Mouse (Mus musculus) neural tube, embryonic 13.5 days (tissue): ENCODE results near the gene Gpc5. TPM values are rescaled to one million over a fixed set of nuclear protein-coding genes. Genes with fewer than 3 reads are reported as not detected.
A peak's percentile ranks its signal among the peaks of the same experiment; 100 is the strongest.

Experiments
- ATAC-seq: fragments of 200-750 bp; cut with Nextera tagmentation; 2 replicates; pipeline ENCODE4 v1.8.0; 2017; ENCODE audit warnings: low read depth, mild to moderate bottlenecking, moderate TSS enrichment, moderate library complexity
- H3K27ac ChIP-seq: fragments of 300-500 bp; sonication (generic); replicated peaks from 2 replicates; pipeline ENCODE4 v1.5.1; 2015; ENCODE audit warnings: moderate library complexity, mild to moderate bottlenecking, inconsistent platforms
- H3K27me3 ChIP-seq: fragments of 300-500 bp; sonication (generic); 2 replicates; pipeline ENCODE4 v1.6.1; 2015; ENCODE audit warnings: mild to moderate bottlenecking, inconsistent platforms
- H3K36me3 ChIP-seq: fragments of 300-500 bp; sonication (generic); 2 replicates; pipeline ENCODE4 v1.6.1; 2015; ENCODE audit warnings: mild to moderate bottlenecking, inconsistent platforms
- H3K4me1 ChIP-seq: fragments of 300-500 bp; sonication (generic); replicated peaks from 2 replicates; pipeline ENCODE4 v1.6.1; 2015; ENCODE audit warnings: inconsistent platforms
- H3K4me2 ChIP-seq: fragments of 300-500 bp; sonication (generic); 2 replicates; pipeline ENCODE4 v1.6.1; 2015; ENCODE audit warnings: inconsistent platforms, mild to moderate bottlenecking, moderate library complexity
- H3K4me3 ChIP-seq: fragments of 300-500 bp; sonication (generic); 2 replicates; pipeline ENCODE4 v1.5.1; 2015; ENCODE audit warnings: mild to moderate bottlenecking, inconsistent platforms
- H3K9ac ChIP-seq: fragments of 300-500 bp; sonication (generic); 2 replicates; pipeline ENCODE4 v1.6.1; 2015; ENCODE audit warnings: moderate library complexity, mild to moderate bottlenecking, inconsistent platforms
- H3K9me3 ChIP-seq: fragments of 300-500 bp; sonication (generic); 2 replicates; pipeline ENCODE4 v1.6.1; 2016; ENCODE audit warnings: inconsistent platforms
- WGBS: fragments of 180-500 bp; shearing (Covaris S2); methylation state at CpG from one replicate; pipeline ENCODE4 v1.1.7; 2015; 5-methylcytosine and 5-hydroxymethylcytosine counted together
- polyA plus RNA-seq: library from polyadenylated mRNA; unstranded; fragments of >200 nt; fragmentation: Nextera tagmentation; extraction: Ambion mirVana; gene quantifications from 2 replicates; pipeline ENCODE4 v1.2.1, GENCODE M21; 2015

The Gpc5 gene
- polyA plus RNA-seq, 1 experiment from 2014 or later = 7.1 TPM

DNA sequence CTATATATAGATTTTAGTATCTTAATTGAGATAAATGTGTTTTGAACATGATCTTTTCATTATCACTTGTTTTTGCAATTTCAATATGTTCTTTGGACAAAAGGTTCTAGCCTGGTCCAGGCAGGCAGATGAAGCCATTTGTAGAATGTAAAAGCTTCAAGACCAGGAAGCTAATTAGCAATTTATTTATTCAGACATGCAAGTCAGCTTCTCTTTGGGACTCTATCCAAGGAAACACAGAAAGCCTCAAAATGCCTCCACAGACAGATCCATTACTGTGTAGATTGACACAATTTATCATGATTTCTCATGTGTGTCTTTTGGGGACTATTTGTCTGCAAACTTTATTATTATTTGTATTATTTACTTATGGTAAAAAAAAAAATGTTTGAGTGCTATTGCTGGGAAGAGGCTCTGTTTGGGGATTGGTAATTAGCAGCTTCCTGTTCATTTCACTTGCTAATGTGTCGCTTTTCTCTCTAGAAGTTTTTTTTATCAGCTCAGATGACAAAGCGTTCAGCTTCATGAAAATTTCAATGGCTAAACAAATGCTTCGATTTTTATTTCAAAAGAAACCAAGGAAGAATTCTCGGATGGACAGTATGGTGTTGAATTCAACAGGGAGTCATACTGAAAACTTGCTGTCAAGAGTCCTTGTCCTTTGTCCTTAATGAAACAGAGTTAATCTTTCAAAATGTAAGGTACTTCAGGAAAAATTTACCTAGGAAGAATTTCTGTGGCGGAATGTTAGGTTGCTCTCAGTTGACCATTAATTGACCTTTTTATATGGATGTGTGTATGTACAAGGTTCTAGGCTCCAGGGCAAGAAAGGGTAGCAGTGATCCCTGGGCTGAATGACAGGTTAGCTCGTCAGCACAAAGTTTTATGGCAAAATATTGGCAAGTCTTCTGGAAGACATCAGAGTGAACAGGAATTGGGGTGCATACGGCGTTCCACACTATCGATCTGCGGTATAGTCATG is 353.1 kb downstream of the Gpc5 start:
- 0 out of 2 replicates have a peak overlapping the region, but pooled peaks have one; percentile 33 for H3K27ac ChIP-seq
- 76% methylated on average over 10 of the region's 10 CpGs for WGBS
- ATAC-seq = peak; percentile 27; the same call in 1 of the 2 replicates
- no peaks in the 10 kb centered on the region for H3K36me3 ChIP-seq
- no peaks in the 10 kb centered on the region for H3K9me3 ChIP-seq
- no peak overlapping the region for H3K9ac ChIP-seq
- no peak overlapping the region for H3K4me3 ChIP-seq
- 0 out of 2 replicates have a peak, but pooled peaks cover 3% of the 10 kb centered on the region for H3K4me1 ChIP-seq
- H3K4me2 ChIP-seq = no peak overlapping the region
- H3K27me3 ChIP-seq = no peaks in the 10 kb centered on the region

DNA sequence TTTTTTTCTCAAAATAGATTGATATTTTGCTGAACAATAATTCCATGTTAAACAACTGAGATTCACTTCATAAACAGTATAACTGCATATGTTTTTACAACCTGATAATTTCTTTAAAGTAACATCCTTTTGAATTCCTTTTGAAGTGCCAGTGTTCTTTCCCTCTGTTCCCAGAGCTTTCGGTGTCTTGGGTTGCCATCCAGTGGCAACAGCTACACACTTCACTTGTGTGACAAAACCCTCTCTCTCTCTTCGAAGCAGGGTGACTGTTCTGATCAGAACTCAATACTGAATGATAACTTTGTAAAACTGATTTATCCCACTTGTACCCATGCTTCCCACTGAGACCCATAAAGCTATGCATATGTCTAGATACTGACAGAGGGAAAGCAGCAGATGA is 358.9 kb downstream of the Gpc5 start:
- ATAC-seq = no peak
- H3K9ac ChIP-seq = no peak overlapping the region
- WGBS = 67% methylated on average over 2 of the region's 2 CpGs
- H3K27me3 ChIP-seq = no peaks in the 10 kb centered on the region
- no peak overlapping the region for H3K4me2 ChIP-seq
- H3K4me1 ChIP-seq = no peaks in the 10 kb centered on the region
- no peak overlapping the region for H3K27ac ChIP-seq
- H3K36me3 ChIP-seq = no peaks in the 10 kb centered on the region
- H3K4me3 ChIP-seq = no peak overlapping the region
- H3K9me3 ChIP-seq = no peaks in the 10 kb centered on the region

DNA sequence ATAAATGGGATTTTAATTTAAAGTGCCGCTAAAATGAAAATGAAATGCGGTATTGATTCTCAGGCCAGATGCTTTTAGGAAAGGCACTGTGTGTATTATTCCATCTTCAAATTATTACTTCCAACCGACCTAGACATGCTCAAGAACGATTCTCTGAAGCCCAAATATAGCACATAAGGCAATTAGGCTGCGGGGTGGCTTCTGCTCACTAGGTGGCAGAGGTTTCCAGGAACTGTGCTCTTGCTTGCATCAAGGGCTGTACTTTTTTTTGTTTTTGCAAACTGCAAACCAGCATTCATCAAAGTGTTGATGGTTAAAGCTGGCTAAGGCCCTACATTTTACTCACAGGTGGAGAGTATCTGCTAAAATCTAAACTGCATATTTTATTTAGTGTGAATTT is 375.9 kb downstream of the Gpc5 start:
- Histone ChIP-seq H3K4me2 (no peak overlapping the region), H3K9me3 (no peaks in the 10 kb centered on the region), H3K27ac (no peak overlapping the region), H3K27me3 (no peaks in the 10 kb centered on the region), H3K4me3 (no peak overlapping the region), H3K4me1 (no peaks in the 10 kb centered on the region), H3K9ac (no peak overlapping the region), H3K36me3 (no peaks in the 10 kb centered on the region)
- 40% methylated on average over 5 of the region's 5 CpGs for WGBS
- peak; percentile 50 for ATAC-seq

DNA sequence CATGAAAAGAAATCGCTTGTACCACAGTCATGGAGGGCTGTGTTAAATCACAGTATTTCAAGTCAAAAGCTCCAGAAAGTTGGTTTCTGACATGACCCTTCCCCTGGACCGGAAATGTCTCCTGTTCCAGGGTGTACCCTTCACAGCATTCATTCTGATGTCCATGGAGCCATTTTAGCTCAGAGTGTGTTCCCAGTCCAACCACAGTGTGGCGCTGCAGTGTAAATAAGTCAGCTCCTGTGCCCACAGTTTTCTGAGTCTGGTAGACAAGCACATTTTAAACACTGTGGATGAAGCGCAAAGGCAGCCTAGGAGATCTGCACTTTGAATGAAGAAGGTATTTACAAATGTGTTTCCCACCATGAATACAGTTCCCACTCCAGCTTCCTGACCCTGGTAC is 383.2 kb downstream of the Gpc5 start:
- no peak overlapping the region for H3K4me2 ChIP-seq
- no peak for ATAC-seq
- WGBS = 54% methylated on average over 4 of the region's 4 CpGs
- no peaks in the 10 kb centered on the region for H3K9me3 ChIP-seq
- no peaks in the 10 kb centered on the region for H3K36me3 ChIP-seq
- H3K4me3 ChIP-seq = no peak overlapping the region
- no peak overlapping the region for H3K9ac ChIP-seq
- H3K27ac ChIP-seq = no peak overlapping the region
- no peaks in the 10 kb centered on the region for H3K27me3 ChIP-seq
- no peaks in the 10 kb centered on the region for H3K4me1 ChIP-seq

DNA sequence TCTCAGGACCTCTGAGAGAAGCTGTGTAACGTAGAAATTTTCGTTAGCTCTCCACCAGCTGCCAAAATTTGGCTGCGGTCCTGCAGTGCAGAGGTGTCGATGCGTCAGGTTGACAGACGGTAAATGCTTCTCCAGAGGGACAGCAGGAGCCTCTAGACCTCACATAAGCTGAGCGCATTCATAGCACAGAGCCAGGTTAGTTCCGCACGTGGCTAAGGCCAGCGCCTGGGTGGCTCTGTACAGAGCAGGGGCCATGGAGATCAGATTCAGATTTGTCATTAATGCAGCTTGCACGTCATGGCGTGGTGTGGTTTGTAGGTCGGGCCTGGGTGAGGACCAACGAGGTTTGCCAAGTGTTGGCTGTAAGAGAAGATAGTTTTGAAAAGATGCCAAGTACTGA is 385.3 kb downstream of the Gpc5 start:
- no peak for ATAC-seq
- 63% methylated on average over 14 of the region's 14 CpGs for WGBS
- no peak overlapping the region for H3K4me2 ChIP-seq

DNA sequence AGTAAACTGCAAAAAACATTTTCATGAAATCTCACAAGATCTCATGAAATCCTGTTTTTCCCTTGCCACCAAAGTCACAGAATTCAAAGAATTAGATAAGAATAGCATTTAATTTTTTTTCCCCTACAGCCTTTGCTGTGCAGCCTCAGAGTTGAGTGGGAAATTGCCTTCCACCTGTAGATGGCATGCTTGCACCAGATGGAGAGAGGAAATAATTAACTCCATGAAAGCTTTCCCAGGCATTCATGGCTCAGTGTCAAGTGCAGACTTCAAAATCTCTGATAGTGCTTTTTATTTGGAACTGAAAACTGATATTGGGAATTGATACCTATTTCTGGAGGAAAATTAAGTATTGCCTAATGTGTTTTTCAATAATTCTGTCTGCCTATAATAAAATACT is 393.1 kb downstream of the Gpc5 start:
- Histone ChIP-seq H3K4me1 (no peaks in the 10 kb centered on the region), H3K27me3 (no peaks in the 10 kb centered on the region), H3K36me3 (no peaks in the 10 kb centered on the region), H3K9ac (no peak overlapping the region), H3K4me2 (no peak overlapping the region), H3K27ac (no peak overlapping the region), H3K4me3 (no peak overlapping the region), H3K9me3 (no peaks in the 10 kb centered on the region)
- no peak for ATAC-seq

More for the DNA sequence above, 385.3 kb downstream of the Gpc5 start:
- H3K9ac ChIP-seq = no peak overlapping the region
- no peaks in the 10 kb centered on the region for H3K9me3 ChIP-seq
- H3K36me3 ChIP-seq = no peaks in the 10 kb centered on the region
- H3K27ac ChIP-seq = no peak overlapping the region
- H3K4me3 ChIP-seq = no peak overlapping the region
- H3K4me1 ChIP-seq = no peaks in the 10 kb centered on the region
- H3K27me3 ChIP-seq = no peaks in the 10 kb centered on the region

DNA sequence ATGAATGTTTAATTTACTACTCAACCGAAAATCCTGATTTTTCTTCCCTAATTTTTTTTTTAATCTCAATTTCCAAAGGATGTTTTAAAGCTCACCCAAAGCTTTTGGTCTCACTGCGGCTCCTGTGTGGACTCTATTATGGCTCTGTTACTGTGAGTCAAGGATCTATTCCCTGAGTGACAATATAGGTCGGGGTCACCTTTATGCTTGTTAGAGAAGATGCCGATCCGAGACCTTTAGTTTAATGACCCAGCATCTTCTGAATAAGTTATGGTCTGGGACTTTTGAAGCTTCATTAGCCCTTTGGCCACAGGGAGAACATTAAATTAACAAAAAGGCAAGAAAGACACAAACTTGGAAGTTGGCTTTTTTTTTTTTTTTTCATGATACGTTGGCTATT is 408.8 kb downstream of the Gpc5 start:
- Histone ChIP-seq H3K9me3 (no peaks in the 10 kb centered on the region), H3K4me2 (no peak overlapping the region), H3K27me3 (no peaks in the 10 kb centered on the region), H3K36me3 (no peaks in the 10 kb centered on the region), H3K4me1 (no peaks in the 10 kb centered on the region), H3K4me3 (no peak overlapping the region), H3K27ac (no peak overlapping the region), H3K9ac (no peak overlapping the region)
- WGBS = 26% methylated on average over 6 of the region's 6 CpGs
- no peak for ATAC-seq

DNA sequence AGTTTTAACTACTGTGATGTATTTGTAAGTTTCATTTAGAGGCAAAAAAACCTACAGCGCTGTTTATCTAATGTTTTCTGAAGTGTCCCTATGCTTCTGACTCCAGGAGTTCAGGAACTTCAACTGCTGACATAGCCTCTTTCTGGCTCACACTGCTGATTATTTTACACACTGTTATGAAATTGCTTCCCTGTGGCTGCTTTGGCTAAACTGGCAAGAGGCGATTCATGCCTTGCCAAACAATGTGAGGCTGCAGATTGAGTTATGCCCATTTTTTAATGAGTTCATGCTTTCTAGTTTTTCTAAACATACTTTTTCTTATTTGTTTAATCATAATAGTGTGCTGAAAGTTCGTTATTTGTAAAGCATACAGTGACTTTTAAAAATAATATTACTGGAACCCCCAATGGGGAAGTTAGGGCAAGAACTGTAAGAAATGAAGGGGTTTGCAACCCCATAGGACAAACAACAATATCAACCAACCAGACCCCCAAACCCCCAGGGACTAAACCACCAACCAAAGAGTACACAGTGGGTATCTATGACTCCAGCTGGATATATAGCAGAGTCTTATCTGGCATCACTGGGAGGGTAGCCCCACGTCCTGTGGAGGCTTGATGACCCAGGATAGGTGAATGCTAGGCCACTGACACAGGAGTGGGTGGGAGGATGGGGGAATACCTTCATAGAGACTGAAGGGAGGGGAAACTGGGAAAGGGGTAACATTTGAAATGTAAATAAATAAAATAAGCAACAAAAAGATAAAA is 454.7 kb downstream of the Gpc5 start:
- no peaks in the 10 kb centered on the region for H3K36me3 ChIP-seq
- no peak overlapping the region for H3K9ac ChIP-seq
- H3K4me2 ChIP-seq = no peak overlapping the region
- no peak overlapping the region for H3K4me3 ChIP-seq
- H3K4me1 ChIP-seq = no peaks in the 10 kb centered on the region
- 82% methylated on average over 4 of the region's 4 CpGs for WGBS
- no peaks in the 10 kb centered on the region for H3K27me3 ChIP-seq
- no peaks in the 10 kb centered on the region for H3K9me3 ChIP-seq
- no peak overlapping the region for H3K27ac ChIP-seq
- ATAC-seq = no peak

DNA sequence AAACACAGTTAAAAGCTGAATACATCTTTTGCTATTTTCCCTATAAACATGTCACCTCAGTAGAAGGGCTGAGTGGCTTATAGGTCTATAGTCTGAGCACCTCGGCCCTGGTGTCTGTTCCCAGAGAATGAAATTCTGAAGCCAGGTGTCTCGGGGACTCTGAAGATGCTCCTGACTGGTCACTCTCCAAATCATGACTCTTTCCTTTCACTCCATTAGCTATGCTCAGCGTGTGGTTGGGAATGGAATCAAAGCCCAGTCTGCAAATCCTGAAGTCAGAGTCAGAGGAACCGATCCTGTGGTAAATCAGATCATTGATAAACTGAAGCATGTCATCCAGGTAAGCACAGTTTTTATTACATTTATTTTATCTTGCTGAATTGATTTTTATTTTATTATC is 460.0 kb downstream of the Gpc5 start:
- ATAC-seq = no peak
- no peaks in the 10 kb centered on the region for H3K36me3 ChIP-seq
- no peak overlapping the region for H3K9ac ChIP-seq
- no peaks in the 10 kb centered on the region for H3K4me1 ChIP-seq
- no peak overlapping the region for H3K4me3 ChIP-seq
- WGBS = 55% methylated on average over 4 of the region's 4 CpGs
- H3K9me3 ChIP-seq = no peaks in the 10 kb centered on the region
- no peaks in the 10 kb centered on the region for H3K27me3 ChIP-seq
- no peak overlapping the region for H3K27ac ChIP-seq
- no peak overlapping the region for H3K4me2 ChIP-seq

DNA sequence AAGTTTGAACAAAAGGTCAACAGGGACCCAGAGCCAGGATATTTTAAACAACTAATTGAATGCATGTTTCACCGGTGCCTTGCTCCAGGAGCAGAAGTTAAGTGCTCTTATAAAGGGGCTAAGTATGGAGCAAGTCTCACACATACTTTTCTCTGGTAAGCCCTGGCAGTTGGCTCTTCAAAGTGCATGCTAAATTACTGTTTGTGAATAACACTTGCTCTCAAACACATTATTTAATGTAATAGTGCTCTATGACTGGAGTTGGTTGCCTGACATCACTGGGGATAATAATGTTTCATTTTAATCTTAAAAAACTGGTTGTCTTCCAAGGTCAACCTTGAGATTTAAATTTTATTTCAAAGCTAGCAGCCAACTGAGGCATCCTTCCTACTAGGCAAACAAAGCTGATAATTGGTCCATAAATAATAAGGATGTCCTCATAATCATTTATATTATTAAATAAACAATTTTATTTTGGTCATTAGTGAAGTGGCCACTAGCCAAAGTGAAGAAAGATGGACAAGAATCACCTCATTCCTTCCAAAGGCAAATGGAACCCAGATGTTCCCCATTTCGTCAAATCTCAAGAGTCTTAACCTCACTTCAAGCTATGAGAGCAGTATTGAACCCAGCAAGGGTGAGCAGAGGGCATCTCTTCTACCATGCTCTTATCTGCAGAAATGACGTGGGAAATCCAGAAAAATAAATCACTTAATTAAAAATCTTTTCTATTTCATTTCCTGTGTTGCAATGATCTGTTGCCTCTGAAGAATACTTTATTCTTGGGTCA is 488.6 kb downstream of the Gpc5 start:
- 81% methylated on average over 3 of the region's 3 CpGs for WGBS
- Histone ChIP-seq H3K27ac (no peak overlapping the region), H3K4me3 (no peak overlapping the region), H3K9me3 (no peaks in the 10 kb centered on the region), H3K9ac (no peak overlapping the region), H3K4me1 (no peaks in the 10 kb centered on the region), H3K27me3 (no peaks in the 10 kb centered on the region), H3K4me2 (no peak overlapping the region), H3K36me3 (no peaks in the 10 kb centered on the region)
- no peak for ATAC-seq

DNA sequence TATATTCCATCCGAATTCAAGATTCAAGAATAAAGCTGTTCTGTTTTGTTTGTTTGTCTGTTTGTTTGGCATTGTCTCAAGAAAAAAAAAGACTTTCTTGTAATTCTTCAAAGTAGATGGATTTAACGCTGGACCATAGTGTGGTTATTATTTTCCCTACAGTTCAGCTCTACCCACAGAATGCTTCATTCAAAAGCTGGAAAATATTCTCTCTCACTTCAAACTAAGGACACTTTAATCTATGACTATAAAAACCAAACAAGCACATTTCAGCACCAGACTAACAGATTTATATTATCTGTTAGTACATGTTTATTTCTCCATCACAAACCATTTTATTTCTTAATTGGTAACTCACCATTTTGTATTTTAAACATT is 489.2 kb downstream of the Gpc5 start:
- H3K36me3 ChIP-seq = no peaks in the 10 kb centered on the region
- no peak overlapping the region for H3K4me3 ChIP-seq
- ATAC-seq = no peak
- no peak overlapping the region for H3K9ac ChIP-seq
- no peaks in the 10 kb centered on the region for H3K27me3 ChIP-seq
- no peak overlapping the region for H3K4me2 ChIP-seq
- H3K27ac ChIP-seq = no peak overlapping the region
- H3K4me1 ChIP-seq = no peaks in the 10 kb centered on the region
- WGBS = 81% methylated on average over 2 of the region's 2 CpGs
- H3K9me3 ChIP-seq = no peaks in the 10 kb centered on the region
